Mouse (Mus musculus) spleen, adult 2 months (tissue): Measurements from ENCODE around the gene Tor1aip2.

Experiments used
- CTCF ChIP-seq: fragments of 200-500 bp; IDR thresholded peaks from 2 replicates; pipeline ENCODE4 v1.5.1; 2011; ENCODE audit warnings: mild to moderate bottlenecking, inconsistent platforms; ENCODE audit not compliant: insufficient read depth, insufficient read length, insufficient replicate concordance; ENCODE audit errors: extremely low read depth
- POLR2A ChIP-seq: fragments of 200-500 bp; IDR thresholded peaks from 2 replicates; pipeline ENCODE4 v1.6.1; 2011; ENCODE audit warnings: low read depth, low read length, inconsistent platforms

DNA sequence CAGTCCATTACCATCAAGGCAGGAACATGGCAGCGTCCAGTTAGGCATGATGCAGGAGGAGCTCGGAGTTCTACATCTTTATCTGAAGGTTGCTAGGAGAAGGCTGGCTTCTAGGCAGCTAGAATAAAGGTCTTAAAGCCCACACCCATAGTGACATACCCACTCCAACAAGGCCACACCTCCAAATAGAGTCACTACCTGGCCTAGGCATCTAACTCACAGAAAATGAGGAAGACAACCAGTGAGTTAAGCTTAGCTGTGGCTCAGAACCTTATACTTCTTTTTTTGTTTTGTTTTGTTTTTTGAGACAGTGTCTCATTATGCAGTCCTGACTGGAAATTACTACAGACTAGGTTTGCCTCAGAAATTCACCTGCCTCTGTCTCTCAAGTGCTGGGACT lies 47.6 kb upstream of the Tor1aip2 start:
- TF ChIP-seq CTCF (no peak), POLR2A (no peak)
